Mouse (Mus musculus): ENCODE results near the gene Hist1h2an. TPM values are rescaled to one million over a fixed set of nuclear protein-coding genes. Genes with fewer than 3 reads are reported as not detected.
"Not testable (repeated sequence)": the region's sequence is repeated elsewhere in the genome, so short reads cannot be mapped to it uniquely, and the experiment has no call there.

The Hist1h2an gene
- polyA plus RNA-seq, 1 experiment from 2014 or later = 7.6 TPM

- peak; percentile 90 for DNase-seq (ENCODE audit: low spot score)
- H3K36me3 ChIP-seq = no peaks in the 10 kb centered on the region
- peaks cover 16% of the 10 kb centered on the region for H3K4me1 ChIP-seq
- H3K27me3 ChIP-seq (ENCODE audit: insufficient read depth, poor library complexity, severe bottlenecking) = no peaks in the 10 kb centered on the region
- no peaks in the 10 kb centered on the region for H3K9me3 ChIP-seq
- H3K4me3 ChIP-seq = peak within 1 kb of the TSS; percentile 68
- H3K27ac ChIP-seq = peak within 1 kb of the TSS; percentile 93
- under 1% methylated on average over 44 of the region's 44 CpGs for WGBS
Measured at GRCm38 (mm10) chr13:21779767-21780731, 7.0 kb downstream of the Hist1h2an start, which contains the start of gene Hist1h1b. Gene Hist1h1b, minus strand, starts transcription at chr13:21780625.

- Histone ChIP-seq H3K4me1 (peaks cover 13% of the 10 kb centered on the region), H3K27ac (peak overlapping the region; percentile 93), H3K9me3 (no peaks in the 10 kb centered on the region), H3K36me3 (no peaks in the 10 kb centered on the region), H3K4me3 (peak overlapping the region; percentile 68), H3K27me3 (ENCODE audit: insufficient read depth, poor library complexity, severe bottlenecking) (no peaks in the 10 kb centered on the region)
- peak; percentile 86 for DNase-seq (ENCODE audit: low spot score)
- WGBS = 9% methylated on average over 32 of the region's 33 CpGs
Measured at GRCm38 (mm10) chr13:21778814-21779766, 7.9 kb downstream of the Hist1h2an start.

GRCm38 (mm10) chr13:21755707-21756106 is 31.3 kb downstream of the Hist1h2an start:
- Histone ChIP-seq H3K4me3 (peak overlapping the region; percentile 60), H3K4me1 (peaks cover 17% of the 10 kb centered on the region; the same call in 1 of the 2 replicates), H3K27me3 (ENCODE audit: insufficient read depth, poor library complexity, severe bottlenecking) (no peaks in the 10 kb centered on the region), H3K27ac (no peak overlapping the region), H3K36me3 (no peaks in the 10 kb centered on the region), H3K9me3 (no peaks in the 10 kb centered on the region)
- DNase-seq (ENCODE audit: low spot score) = no peak
- 86% methylated on average over 1 of the region's 1 CpGs for WGBS

- H3K36me3 ChIP-seq; H3K9me3 ChIP-seq; H3K27me3 ChIP-seq (ENCODE audit: insufficient read depth, poor library complexity, severe bottlenecking): not testable (repeated sequence)
- under 1% methylated on average over 23 of the region's 26 CpGs for whole genome bisulfite sequencing
- peak; percentile 86 for DNase-seq (ENCODE audit: low spot score)
- Histone ChIP-seq H3K4me1 (peaks cover 17% of the 10 kb centered on the region; the same call in 1 of the 2 replicates), H3K27ac (peak overlapping the region; percentile 83), H3K4me3 (peak overlapping the region; percentile 60)
Measured at GRCm38 (mm10) chr13:21754294-21755001, 32.6 kb downstream of the Hist1h2an start.

- H3K4me1 ChIP-seq = peaks cover 17% of the 10 kb centered on the region; the same call in 1 of the 2 replicates
- DNase-seq (ENCODE audit: low spot score) = peak; percentile 93
- H3K4me3 ChIP-seq = peak within 1 kb of the TSS; percentile 60
- H3K27me3 ChIP-seq (ENCODE audit: insufficient read depth, poor library complexity, severe bottlenecking); H3K9me3 ChIP-seq; H3K36me3 ChIP-seq: not testable (repeated sequence)
- peak within 1 kb of the TSS; percentile 89 for H3K27ac ChIP-seq
- 0% methylated on average over 48 of the region's 50 CpGs for WGBS
Measured at GRCm38 (mm10) chr13:21753524-21754285, 33.3 kb downstream of the Hist1h2an start, which contains the start of the genes Hist1h2ak and Hist1h2bn. Gene Hist1h2ak, minus strand, starts transcription at chr13:21753827. Gene Hist1h2bn, plus strand, starts transcription at chr13:21754123.

- WGBS = 4% methylated on average over 10 of the region's 10 CpGs
- H3K27me3 ChIP-seq (ENCODE audit: insufficient read depth, poor library complexity, severe bottlenecking) = no peaks in the 10 kb centered on the region
- no peaks in the 10 kb centered on the region for H3K9me3 ChIP-seq
- peak overlapping the region; percentile 55 for H3K4me3 ChIP-seq
- peaks cover 17% of the 10 kb centered on the region; the same call in 1 of the 2 replicates for H3K4me1 ChIP-seq
- H3K36me3 ChIP-seq = no peaks in the 10 kb centered on the region
- DNase-seq (ENCODE audit: low spot score) = no peak
- peak overlapping the region; percentile 89 for H3K27ac ChIP-seq
Measured at GRCm38 (mm10) chr13:21753051-21753523, 33.9 kb downstream of the Hist1h2an start.

- H3K27ac ChIP-seq = peak overlapping the region; percentile 89
- 0 out of 2 replicates have a peak, but pooled peaks cover 1% of the 10 kb centered on the region for H3K36me3 ChIP-seq
- H3K4me3 ChIP-seq = peak overlapping the region; percentile 55
- 42% methylated on average over 3 of the region's 3 CpGs for WGBS
- no peaks in the 10 kb centered on the region for H3K27me3 ChIP-seq (ENCODE audit: insufficient read depth, poor library complexity, severe bottlenecking)
- peaks cover 17% of the 10 kb centered on the region; the same call in 1 of the 2 replicates for H3K4me1 ChIP-seq
- DNase-seq (ENCODE audit: low spot score) = no peak
- no peaks in the 10 kb centered on the region for H3K9me3 ChIP-seq
Measured at GRCm38 (mm10) chr13:21752356-21752755, 34.7 kb downstream of the Hist1h2an start.

GRCm38 (mm10) chr13:21751827-21752226 is 35.2 kb downstream of the Hist1h2an start:
- peak overlapping the region; percentile 89 for H3K27ac ChIP-seq
- H3K27me3 ChIP-seq (ENCODE audit: insufficient read depth, poor library complexity, severe bottlenecking) = no peaks in the 10 kb centered on the region
- no peak for DNase-seq (ENCODE audit: low spot score)
- H3K9me3 ChIP-seq = no peaks in the 10 kb centered on the region
- peak overlapping the region; percentile 55; the same call in 1 of the 2 replicates for H3K4me3 ChIP-seq
- WGBS = 44% methylated on average over 3 of the region's 3 CpGs
- 0 out of 2 replicates have a peak, but pooled peaks cover 2% of the 10 kb centered on the region for H3K36me3 ChIP-seq
- peaks cover 17% of the 10 kb centered on the region; the same call in 1 of the 2 replicates for H3K4me1 ChIP-seq

- Histone ChIP-seq H3K9me3 (no peaks in the 10 kb centered on the region), H3K27me3 (ENCODE audit: insufficient read depth, poor library complexity, severe bottlenecking) (no peaks in the 10 kb centered on the region), H3K4me3 (no peak overlapping the region), H3K4me1 (peaks cover 17% of the 10 kb centered on the region; the same call in 1 of the 2 replicates), H3K36me3 (0 out of 2 replicates have a peak, but pooled peaks cover 2% of the 10 kb centered on the region), H3K27ac (peak overlapping the region; percentile 89)
- DNase-seq (ENCODE audit: low spot score) = no peak
Measured at GRCm38 (mm10) chr13:21751417-21751816, 35.6 kb downstream of the Hist1h2an start.

GRCm38 (mm10) chr13:21750159-21751017 is 36.6 kb downstream of the Hist1h2an start, which contains the start of gene Hist1h4k:
Gene Hist1h4k, minus strand, starts transcription at chr13:21750505.
- peak; percentile 96 for DNase-seq (ENCODE audit: low spot score)
- H3K4me3 ChIP-seq = peak within 1 kb of the TSS; percentile 62
- peaks cover 17% of the 10 kb centered on the region; the same call in 1 of the 2 replicates for H3K4me1 ChIP-seq
- H3K27me3 ChIP-seq (ENCODE audit: insufficient read depth, poor library complexity, severe bottlenecking); H3K9me3 ChIP-seq; H3K36me3 ChIP-seq: not testable (repeated sequence)
- peak within 1 kb of the TSS; percentile 89 for H3K27ac ChIP-seq
- WGBS = under 1% methylated on average over 53 of the region's 56 CpGs
